Mouse (Mus musculus) forebrain, embryonic 13.5 days (tissue): Measurements from ENCODE around the gene Gm4498. TPM values are rescaled to one million over a fixed set of nuclear protein-coding genes. Genes with fewer than 3 reads are reported as not detected.
"Not testable (repeated sequence)": the region's sequence is repeated elsewhere in the genome, so short reads cannot be mapped to it uniquely, and the experiment has no call there.

Experiments used
- ATAC-seq: fragments of 200-750 bp; cut with Nextera tagmentation; 2 replicates; pipeline ENCODE4 v1.8.0; 2017
- H3K27ac ChIP-seq: fragments of 300-500 bp; sonication (generic); 2 replicates; pipeline ENCODE4 v1.5.1; 2015; ENCODE audit warnings: inconsistent platforms, mild to moderate bottlenecking, moderate library complexity
- H3K27me3 ChIP-seq: fragments of 300-500 bp; sonication (generic); 2 replicates; pipeline ENCODE4 v1.6.1; 2015; ENCODE audit warnings: mild to moderate bottlenecking, inconsistent platforms
- H3K36me3 ChIP-seq: fragments of 300-500 bp; sonication (generic); 2 replicates; pipeline ENCODE4 v1.6.1; 2015; ENCODE audit warnings: mild to moderate bottlenecking, inconsistent platforms; ENCODE audit not compliant: poor library complexity, severe bottlenecking
- H3K4me1 ChIP-seq: fragments of 300-500 bp; sonication (generic); 2 replicates; pipeline ENCODE4 v1.6.1; 2015; ENCODE audit warnings: inconsistent platforms
- H3K4me2 ChIP-seq: fragments of 300-500 bp; sonication (generic); 2 replicates; pipeline ENCODE4 v1.6.1; 2015; ENCODE audit warnings: inconsistent platforms, mild to moderate bottlenecking, moderate library complexity
- H3K4me3 ChIP-seq: fragments of 300-500 bp; sonication (generic); 2 replicates; pipeline ENCODE4 v1.5.1; 2015; ENCODE audit warnings: mild to moderate bottlenecking, inconsistent platforms
- H3K9ac ChIP-seq: fragments of 300-500 bp; sonication (generic); 2 replicates; pipeline ENCODE4 v1.6.1; 2015; ENCODE audit warnings: mild to moderate bottlenecking, inconsistent platforms
- H3K9me3 ChIP-seq: fragments of 300-500 bp; sonication (generic); replicated peaks from 2 replicates; pipeline ENCODE4 v1.6.1; 2016; ENCODE audit warnings: inconsistent platforms
- WGBS: fragments of 180-500 bp; shearing (Covaris S2); methylation state at CpG from one replicate; pipeline ENCODE4 v1.1.7; 2015; 5-methylcytosine and 5-hydroxymethylcytosine counted together
- polyA plus RNA-seq: library from polyadenylated mRNA; unstranded; fragments of >200 nt; fragmentation: Nextera tagmentation; extraction: Ambion mirVana; gene quantifications from 2 replicates; pipeline ENCODE4 v1.2.1, GENCODE M21; 2015

Gm4498 gene
- polyA plus RNA-seq, result not detected in 2 replicates

DNA sequence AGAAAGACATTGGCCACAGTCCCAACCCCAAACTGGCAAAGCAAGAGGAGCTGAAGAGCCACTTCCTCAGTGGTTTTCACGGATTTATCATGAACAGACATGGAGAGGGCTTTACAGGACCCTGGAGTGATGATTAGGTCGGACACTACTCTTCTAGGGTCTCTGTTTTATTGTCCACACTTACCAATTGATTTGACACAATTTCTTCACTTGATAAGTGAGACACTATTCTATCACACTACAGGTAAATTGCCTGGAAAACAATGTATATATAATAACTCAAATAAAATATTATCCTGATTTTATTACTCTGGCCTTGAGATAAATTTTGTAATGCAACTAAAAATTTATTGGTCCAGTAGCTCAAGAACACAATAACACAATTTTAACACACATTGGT lies at the start of gene Gm4498:
TSS of gene Gm4498 (minus strand) at position 101 of the 400 bp plus-strand sequence.
- not testable (repeated sequence) for ATAC-seq, H3K4me3 ChIP-seq, H3K27me3 ChIP-seq, H3K27ac ChIP-seq, H3K9me3 ChIP-seq, H3K9ac ChIP-seq, H3K36me3 ChIP-seq, H3K4me1 ChIP-seq, H3K4me2 ChIP-seq
- no CpG with 5 or more reads among the region's 2 CpGs for WGBS

GRCm38 (mm10) chr7:20262734-20263133 lies 29.1 kb upstream of the Gm4498 start, which contains the start of gene Gm5890:
Gm5890 (minus strand) TSS chr7:20262834.
- not testable (repeated sequence) for H3K27ac ChIP-seq, H3K36me3 ChIP-seq, H3K9me3 ChIP-seq, ATAC-seq, H3K9ac ChIP-seq, H3K4me3 ChIP-seq, H3K27me3 ChIP-seq, H3K4me1 ChIP-seq, H3K4me2 ChIP-seq
- no CpG with 5 or more reads among the region's 3 CpGs for WGBS

DNA sequence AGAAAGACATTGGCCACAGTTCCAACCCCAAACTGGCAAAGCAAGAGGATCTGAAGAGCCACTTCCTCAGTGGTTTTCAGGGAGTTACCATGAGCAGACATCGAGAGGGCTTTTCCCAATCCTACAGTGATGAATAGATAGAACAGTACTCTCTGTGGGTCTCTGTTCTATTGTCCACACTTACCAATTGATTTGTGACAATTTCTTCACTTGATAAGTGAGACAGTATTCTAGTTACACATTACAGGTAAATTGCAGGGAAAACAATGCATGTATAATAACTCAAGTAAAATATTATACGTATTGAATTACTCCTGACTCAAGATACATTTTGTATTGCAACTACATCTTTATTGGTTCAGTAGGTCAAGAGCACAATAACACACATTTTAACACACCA lies 28.1 kb downstream of the Gm4498 start, which contains the start of gene Gm6164:
TSS of gene Gm6164 (minus strand) at position 101 of the 400 bp plus-strand sequence.
- not testable (repeated sequence) for H3K27me3 ChIP-seq, H3K9me3 ChIP-seq, H3K36me3 ChIP-seq, H3K27ac ChIP-seq, ATAC-seq, H3K9ac ChIP-seq, H3K4me1 ChIP-seq, H3K4me3 ChIP-seq, H3K4me2 ChIP-seq
- no CpG with 5 or more reads among the region's 2 CpGs for WGBS

DNA sequence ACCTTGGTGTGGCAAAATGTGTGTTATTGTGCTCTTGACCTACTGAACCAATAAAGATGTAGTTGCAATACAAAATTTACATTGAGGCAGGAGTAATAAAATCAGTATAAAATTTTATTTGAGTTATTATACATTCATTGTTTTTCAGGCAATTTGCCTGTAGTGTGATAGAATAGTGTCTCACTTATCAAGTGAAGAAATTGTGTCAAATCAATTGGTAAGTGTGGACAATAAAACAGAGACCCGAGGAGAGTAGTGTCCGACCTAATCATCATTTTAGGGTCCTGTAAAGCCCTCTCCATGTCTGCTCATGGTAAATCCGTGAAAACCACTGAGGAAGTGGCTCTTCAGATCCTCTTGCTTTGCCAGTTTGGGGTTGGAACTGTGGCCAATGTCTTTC lies 40.2 kb downstream of the Gm4498 start, which contains the start of gene Vmn1r95:
TSS of gene Vmn1r95 (plus strand) at position 301 of the 400 bp plus-strand sequence.
- H3K27ac ChIP-seq, H3K36me3 ChIP-seq, H3K4me1 ChIP-seq, H3K4me2 ChIP-seq, H3K9me3 ChIP-seq, H3K9ac ChIP-seq, H3K27me3 ChIP-seq, H3K4me3 ChIP-seq, ATAC-seq: not testable (repeated sequence)
- no CpG with 5 or more reads among the region's 3 CpGs for WGBS

Other genes starting within 250 kb of the Gm4498 start
- not detected in 2 replicates for gene Nlrp9b, start 242.4 kb downstream of the Gm4498 start, polyA plus RNA-seq
- gene Vmn1r91, start 134.1 kb downstream of the Gm4498 start, polyA plus RNA-seq, result not detected in 2 replicates
- not detected in 2 replicates for gene Gm16442, start 111.2 kb downstream of the Gm4498 start, polyA plus RNA-seq
- not detected in 2 replicates for gene Vmn1r93, start 94.7 kb downstream of the Gm4498 start, polyA plus RNA-seq
- gene Vmn1r94, start 65.5 kb downstream of the Gm4498 start, polyA plus RNA-seq, result not detected in 2 replicates
- not detected in 2 replicates for gene Vmn1r95, start 40.1 kb downstream of the Gm4498 start, polyA plus RNA-seq
- not detected in 2 replicates for gene Gm6164, start 28.2 kb downstream of the Gm4498 start, polyA plus RNA-seq
- not detected in 2 replicates for gene Gm5890, start 29.0 kb upstream of the Gm4498 start, polyA plus RNA-seq
- not detected in 2 replicates for gene Gm4133, start 100.2 kb upstream of the Gm4498 start, polyA plus RNA-seq
- not detected in 2 replicates for gene Gm5728, start 141.6 kb upstream of the Gm4498 start, polyA plus RNA-seq
- gene Vmn1r100, start 184.1 kb upstream of the Gm4498 start, polyA plus RNA-seq, result not detected in 2 replicates
- gene Vmn1r101, start 208.8 kb upstream of the Gm4498 start, polyA plus RNA-seq, result not detected in 2 replicates
- gene Gm10670, start 241.1 kb upstream of the Gm4498 start, polyA plus RNA-seq, result not detected in 2 replicates